Mouse (Mus musculus): Measurements from ENCODE around the gene Fkbp1a.

The Fkbp1a gene

DNA sequence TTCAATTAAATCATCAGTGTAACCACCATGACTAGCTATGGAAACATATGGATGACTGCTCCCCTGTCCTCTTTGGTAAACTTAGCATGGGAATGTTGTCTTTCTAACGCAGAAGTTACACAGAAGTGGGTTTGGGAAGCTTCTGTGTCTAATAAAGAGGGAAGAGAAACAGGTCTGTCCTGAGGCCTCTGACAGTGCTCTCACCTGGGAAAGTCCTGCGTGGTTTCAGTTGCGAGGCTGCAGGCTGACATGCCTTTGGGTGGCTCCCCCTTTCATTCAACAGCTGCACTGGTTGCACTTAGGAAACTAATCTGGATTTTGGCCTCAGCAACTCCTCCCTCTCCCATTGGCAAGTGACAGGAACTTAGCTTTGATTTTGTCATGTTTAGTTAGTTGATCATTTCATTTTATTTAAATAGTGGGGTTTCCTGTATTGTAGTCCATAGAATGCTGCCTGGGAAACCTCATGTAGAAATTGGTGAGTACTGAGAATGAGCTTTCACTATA lies 7.4 kb downstream of the Fkbp1a start:
- no peak for DNase-seq

DNA sequence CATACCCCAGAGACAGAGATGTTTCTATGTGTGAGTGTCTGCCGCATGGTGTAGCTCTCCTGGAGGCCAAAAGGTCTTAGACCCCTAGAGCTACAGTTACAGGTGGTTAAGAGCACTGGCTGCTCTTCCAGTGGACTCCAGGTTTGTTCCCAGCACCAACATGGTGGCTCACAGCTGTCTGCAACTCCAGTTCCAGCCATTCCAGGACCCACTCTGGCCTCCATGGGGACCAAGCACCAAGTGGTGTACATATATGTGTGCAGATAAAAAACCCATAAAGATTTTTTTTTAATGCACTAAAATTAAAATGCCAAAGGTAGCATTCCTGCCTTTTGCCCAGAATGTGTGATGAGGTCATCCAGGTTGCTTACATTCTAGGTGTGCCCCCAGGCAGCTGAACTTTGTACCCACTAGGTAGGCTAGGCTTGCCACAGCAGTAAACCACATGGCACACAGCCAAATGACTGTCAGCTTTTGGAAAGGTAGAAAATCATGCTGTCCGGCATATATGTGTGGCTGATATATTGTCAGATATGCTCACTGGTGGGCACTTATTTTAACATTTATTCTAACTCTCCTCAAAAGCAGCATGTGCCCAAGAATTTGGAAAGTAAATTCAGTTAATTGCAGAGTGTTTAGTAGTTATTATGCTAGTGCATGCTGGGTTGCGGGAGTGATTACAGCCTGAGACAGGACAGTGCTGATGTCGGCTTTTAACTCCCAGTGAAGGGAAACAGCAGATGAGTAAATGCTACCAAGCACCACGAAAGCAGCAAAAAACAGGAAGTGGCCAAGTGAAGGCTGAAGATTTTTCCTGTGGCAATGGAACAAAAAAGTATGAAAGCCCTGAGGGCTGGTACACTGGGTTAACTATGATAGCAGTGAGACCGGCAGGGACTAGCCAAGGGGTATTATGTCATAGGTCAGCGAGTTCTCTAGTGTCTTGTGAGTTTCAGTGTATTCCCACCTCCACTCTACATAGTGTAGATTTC lies 20.9 kb downstream of the Fkbp1a start:
- DNase-seq: no peak

DNA sequence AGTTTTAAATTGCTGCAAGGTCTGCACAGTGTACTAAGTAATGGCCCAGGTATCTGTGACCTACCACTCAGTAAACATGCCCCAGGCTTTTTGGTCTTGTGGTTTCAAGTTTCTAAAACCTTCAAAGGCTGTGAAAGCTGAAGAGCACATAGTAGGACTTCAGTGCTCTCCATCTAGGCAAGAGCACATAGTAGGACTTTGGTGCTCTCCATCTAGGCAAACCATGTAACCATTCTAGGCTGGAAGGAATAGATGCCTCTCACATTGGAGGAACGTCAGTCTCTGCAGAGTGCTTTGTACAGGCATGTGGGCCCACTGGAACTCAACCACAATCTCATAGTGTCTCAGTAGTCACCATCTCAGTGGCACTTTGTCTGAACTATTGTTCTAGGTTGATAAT lies 21.7 kb downstream of the Fkbp1a start:
- no peak for DNase-seq

DNA sequence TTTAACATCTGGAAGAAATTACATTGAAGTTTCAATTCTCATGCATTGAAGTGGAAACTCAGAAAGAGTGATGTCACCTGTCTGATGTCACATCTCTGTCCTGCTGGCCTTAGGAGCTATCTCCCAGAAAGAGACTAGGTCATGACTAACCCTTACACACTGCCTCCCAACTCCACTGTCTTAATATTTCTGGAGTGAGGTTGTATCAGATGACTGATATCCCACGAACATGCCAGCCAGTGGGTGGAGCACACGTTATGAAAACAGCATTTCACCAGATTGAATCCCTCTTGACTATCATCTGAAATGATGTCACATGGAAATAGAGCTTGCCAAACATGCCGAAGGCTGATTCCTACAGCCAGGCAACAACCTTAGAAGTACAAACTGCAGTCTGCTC lies 22.7 kb downstream of the Fkbp1a start:
- no peak for DNase-seq

DNA sequence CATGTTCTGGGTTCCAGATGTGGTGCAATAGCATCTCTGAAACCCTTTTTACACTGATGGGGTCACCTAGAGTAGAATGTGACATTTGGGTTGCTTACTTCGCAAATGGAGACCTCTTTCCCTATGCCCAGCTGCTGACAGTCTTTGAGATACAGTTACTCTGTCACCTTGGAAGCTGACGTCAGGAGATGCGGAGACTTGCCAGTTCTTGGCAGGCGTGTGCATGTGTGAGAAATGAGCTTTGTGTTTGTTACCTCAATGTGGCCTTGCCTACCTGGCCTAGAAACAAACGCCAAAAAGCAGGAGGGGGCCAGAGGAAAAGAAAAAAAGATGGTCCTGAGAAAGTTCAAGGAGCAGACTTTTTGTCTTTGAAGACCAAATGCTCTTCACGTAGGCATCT lies 24.6 kb downstream of the Fkbp1a start:
- DNase-seq: no peak

DNA sequence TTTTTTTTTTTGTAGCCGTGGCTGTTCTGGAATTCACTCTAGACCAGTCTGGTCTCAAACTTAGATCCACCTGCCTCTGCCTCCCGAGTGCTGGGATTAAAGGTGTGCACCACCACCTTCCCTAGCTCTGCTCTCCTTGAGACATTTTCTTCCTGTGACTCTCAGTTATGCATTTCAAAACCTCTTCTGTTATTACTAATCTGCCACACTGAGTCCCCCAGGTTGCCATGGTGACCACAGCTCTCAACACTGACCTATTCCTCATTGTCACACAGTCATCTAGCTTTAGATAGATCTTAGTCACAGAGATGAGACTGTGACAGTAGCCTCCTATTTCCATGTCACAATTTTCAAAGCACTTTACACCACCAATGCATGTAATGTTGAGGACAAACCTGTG lies 27.2 kb downstream of the Fkbp1a start:
- DNase-seq: no peak

DNA sequence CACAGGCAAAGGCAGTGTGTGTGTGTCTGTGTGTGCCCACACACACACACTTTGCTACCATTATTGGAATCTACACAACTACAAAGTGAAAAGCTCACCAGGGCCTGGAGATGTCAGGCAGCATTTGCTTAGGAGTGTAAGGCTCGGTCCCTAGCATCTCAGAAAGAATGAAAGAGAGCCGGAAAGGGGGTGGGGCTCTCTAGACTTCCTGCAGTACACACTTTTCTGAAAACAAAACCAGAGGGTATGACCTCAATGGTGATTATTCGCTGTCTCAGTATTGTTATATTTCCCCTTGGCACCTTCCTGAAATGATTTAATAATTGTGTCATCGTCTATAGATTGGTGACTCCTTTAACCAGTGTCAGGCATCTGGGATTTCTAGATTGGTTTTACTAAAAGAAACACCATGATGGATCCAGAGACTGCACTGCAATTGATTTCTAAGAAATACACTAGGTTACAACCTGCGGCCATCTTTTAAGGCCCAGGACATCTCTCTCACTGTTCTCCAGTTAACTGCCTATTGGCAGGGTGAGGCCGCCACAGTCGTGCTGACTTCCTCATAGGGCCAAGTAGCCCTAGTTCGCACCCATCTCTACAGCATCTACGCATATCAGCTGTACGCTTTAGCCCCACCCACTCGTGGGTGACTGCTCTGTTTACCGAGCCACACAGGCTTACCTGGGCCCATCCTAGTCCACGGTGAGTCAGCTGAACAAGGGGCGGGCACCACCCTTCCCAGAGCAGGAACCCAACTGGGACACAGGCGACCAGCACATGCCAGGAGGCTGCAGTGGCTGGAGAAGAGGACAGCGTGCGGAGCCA lies 29.8 kb downstream of the Fkbp1a start, which contains the start of gene Sdcbp2:
Gene Sdcbp2 (plus strand): TSS at position 750 of the 828 bp plus-strand sequence.
- DNase-seq: no peak

DNA sequence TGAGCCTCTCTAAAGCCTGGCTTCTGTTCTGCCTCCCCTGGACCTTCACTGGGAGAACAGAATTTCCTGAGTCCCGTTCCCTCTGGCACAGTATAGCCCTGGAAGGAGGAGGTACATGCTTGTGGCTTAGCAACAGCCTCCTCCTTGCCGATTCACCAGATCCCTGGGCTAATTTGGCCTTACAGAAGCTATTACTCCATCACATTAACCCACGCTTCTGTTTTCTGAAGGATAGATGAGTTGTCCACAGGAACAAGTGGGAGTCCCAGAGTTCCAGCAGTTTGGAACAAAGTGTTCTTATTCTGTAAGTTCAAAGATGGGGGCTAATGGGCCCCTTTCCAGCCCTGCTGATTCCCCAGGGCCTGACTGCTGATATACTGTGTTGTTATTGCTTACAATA lies 31.4 kb downstream of the Fkbp1a start:
- peak; percentile 72 for DNase-seq

DNA sequence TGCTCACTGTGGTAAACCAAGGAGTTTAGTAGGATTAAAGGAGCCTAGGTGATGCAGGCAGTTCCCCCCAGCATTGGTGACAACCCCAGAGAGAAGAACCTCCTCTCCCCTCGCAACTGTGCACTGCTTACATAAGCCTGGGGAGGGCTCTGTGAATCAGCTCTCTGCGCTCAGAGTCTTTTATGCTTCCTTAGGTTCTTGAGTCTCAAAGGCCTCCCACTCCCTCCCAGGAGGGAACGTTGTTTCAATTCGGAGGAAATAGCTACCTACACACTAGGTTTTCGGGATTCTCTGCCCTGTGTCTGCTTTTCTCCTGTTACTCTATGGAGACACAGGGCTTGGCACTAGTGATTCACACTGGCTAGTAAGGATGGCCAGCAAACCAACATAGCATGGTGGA lies 32.3 kb downstream of the Fkbp1a start:
- peak; percentile 91 for DNase-seq

DNA sequence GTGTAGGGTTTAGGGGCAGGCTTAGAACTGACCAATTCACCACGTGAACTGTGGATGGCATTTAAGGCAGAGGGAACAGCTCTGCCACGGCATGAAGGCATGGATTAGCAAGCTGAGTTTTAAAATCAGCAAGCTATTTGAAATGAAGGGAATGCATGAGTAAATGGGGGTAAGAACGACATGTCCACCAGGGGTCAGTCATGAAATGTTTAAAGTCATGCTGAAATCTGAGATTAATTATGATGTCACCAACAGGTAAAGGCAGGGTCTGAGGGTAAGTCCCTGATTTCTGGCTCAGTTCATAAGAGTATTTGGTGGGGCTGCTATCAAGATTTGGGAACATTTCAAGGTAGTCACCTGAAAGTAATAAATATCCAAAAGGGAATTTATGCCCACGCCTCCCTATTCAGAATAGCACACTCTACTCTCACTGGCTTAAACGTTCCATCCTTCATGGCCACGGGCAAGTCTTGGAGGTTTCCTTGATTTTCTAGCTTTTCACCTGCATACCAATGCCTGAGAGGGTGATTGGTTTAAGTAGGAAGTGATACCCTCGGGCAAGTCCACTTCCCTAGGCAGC lies 32.9 kb downstream of the Fkbp1a start:
- DNase-seq: no peak

DNA sequence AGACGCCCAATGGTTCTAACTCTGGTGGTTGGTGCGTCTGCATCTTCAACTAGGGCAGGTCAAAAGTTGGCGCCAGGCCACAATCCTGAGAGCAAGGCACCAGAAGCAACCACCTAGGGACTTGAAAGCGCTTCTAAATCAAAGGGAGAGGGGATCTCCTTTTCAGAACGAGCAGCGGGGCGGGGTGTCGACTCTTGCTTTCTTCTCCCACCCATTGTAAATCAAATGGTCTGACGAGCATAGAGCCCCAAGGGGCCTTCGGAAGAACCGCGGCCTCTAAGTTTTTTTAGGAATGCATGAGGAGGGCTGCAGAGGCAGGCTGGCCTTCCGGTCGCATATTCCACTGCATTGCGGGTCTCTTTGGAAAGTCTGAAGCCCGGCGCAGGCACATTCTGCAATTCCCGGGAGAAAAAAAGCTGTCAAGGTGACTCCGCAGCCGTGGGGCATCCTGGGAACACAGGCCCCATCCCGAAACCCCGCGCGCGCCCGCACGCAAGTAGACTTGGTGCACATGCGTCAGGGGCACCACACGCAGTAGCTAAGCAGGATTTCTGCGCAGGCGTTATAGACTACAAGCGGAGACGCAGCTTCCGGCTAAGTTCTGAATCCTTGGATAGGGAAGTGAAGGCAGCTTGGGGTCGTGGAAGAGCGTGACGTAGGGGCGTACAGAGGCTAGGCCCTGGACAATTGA lies 33.6 kb downstream of the Fkbp1a start:
- DNase-seq: peak; percentile 96

DNA sequence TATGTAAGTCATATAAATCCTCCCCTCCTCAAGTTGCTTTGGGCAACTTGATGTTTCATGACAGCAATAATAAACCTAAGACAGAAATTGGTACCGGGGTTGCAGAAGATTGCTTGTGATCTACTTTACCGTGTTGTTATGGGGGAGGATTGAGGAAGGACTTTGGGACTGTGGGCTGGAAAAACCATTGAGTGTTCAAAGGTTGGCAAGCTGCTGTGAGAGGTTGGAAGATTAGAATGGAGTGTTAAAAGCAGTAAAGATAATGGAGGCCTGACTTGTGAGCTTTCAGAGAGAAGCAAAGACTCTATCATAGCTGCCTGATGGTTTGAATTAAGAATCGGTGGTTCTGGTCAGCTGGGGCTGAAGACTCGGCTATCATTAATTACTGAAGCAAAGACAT lies 36.9 kb downstream of the Fkbp1a start:
- DNase-seq: no peak

DNA sequence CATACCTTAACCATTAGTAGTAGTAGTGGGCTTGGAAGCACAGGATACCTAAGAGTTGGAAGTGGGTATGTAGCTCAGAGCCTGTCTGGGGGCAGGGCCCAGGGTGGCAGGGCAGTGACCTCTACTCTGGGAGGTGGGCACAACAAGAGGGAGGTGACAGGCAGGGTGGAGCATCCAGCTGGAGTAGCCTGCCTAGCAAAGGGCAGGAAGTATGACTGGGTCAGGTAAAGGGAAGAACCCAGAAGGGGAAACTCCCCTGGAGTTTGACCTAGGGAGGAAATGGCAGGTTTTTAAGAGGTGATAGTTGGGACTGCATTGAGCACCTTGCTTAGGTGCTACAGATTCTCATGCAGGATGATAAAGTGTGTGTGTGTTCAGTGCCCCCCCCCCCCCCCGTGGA lies 38.7 kb downstream of the Fkbp1a start:
- no peak for DNase-seq

DNA sequence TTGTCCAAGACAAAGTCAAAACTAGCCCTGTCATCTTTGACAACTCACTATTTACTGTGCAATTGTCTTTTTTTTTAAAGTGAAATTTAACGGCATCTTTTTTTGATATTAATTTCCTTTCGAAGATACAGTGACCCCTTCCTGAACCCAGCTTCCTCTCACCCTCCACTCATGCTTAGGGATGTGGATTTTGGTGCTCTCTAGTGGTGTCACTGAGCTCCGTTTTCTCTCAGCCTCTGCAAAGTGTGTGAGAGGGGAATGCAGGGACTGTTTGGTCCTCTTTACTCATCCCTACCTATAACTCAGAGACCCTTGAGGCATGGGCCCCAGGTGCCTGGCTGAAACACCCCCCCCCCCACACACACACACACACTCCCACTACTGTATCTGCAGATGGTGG lies 43.7 kb downstream of the Fkbp1a start:
- DNase-seq: no peak

DNA sequence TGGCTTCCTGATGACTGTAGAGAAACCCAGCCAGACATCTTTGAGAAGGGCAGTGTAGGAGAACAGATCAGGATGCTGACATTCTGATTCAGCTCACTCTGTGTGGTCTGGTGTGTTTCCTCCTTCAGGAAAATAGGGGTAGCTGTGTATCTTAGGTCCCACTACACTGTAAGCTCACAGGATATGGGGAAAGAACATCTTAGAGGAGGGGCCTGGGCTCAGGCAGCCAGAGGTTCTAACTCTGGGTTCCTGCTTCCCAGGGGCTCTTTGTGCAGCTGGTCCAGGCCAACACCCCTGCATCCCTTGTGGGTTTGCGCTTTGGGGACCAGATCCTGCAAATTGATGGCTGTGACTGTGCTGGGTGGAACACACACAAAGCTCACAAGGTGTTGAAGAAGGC lies 44.5 kb downstream of the Fkbp1a start:
- no peak for DNase-seq

DNA sequence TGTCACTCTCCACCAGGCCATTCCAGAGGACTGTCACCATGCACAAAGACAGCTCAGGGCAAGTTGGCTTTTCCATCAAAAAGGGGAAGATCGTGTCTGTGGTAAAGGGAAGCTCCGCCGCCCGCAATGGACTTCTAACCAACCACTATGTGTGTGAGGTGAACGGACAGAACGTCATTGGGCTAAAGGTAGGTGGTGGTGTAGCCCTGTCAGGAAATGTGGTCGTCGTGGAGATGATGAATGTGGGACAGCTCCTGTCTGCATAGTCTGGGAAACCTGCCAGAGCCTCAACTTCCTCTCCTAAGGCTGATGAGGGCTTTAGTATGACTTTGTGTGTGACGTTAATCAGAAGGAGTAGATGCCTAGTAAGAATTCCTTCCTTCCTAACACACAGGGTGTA lies 45.0 kb downstream of the Fkbp1a start:
- DNase-seq: no peak

DNA sequence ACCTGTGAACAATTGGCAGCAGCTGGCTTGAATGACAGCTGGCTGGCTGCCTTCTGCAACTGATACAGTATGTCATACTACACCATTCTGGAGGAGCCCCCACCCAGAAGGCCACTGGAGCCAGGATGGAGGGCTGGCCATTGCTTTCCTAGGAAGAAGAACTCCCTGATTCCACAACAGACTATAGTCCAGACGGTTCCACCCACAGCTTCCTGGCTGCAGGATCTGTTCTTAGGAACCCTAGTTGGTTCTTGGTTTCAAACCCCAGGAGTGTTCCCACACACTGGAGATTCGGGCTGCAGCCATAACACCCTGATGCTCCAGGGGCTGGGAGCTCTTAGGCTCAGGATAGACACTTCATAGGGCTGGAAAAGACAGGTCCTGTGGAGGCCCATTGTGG lies 55.8 kb downstream of the Fkbp1a start:
- peak; percentile 77 for DNase-seq

DNA sequence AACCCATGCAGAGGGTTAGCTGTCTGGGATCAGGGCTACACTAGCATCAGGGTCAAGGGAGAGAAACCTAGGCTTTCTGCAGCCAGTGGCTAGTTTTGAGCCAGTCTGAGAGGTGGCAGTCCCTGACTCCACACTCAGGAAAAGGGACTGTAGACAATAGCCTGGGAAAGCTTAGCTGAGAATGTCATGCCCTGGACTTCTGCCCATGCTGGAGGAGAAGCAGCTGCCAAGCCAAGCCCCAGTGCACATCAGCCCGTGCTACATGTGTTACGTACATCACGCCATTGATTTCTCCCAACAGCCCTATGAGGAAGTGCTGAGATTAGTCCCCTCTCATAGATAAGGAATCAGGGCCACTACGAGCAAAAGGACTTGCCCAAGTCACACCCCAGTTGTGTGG lies 59.8 kb downstream of the Fkbp1a start:
- DNase-seq: no peak

DNA sequence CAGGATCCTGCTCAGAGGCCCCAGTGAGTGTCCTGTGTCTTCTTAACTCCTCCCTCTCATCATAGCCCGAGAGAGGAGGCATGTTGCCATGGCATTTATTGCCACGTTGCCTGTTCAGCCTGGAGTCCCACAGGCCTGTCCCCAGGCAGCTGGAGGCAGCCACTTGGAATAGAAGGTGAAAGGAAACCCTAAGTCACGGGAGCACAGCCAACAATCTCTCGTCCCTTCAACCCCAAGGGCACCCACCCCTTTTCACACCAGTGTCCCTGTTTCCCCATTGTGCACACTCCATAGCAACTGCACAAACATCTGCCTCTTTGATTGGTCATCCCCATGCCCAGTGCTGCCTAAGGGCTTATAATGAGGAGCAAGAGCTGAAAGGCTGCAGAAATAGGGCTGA lies 61.3 kb downstream of the Fkbp1a start:
- peak; percentile 57 for DNase-seq

DNA sequence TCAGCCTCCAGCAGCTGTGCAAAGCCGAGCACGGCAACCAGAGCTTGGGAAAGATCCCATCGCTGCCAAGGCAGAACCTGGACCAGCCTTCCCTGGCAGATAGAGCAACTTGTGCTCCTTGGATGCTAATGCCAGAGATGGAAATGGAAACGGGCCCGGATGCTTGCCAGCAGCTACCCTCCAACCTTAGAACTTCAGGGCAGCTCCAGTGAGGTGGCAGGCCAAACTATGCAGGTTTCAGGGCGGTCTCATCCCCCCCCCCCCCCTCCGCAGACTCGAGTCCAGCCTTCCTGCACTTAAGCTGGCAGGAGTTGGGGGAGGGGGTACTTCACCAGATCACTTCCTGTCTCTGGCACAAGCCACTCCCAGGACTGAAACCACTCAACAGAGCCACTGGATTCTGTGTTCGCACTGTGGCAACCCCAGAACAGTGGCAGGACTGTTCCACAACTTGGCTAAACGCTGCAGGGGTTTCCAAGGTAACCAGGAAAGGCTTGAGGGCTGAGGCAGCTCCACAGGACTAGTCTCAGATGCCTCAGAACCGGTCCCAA lies 63.2 kb downstream of the Fkbp1a start:
- DNase-seq: peak; percentile 90

DNA sequence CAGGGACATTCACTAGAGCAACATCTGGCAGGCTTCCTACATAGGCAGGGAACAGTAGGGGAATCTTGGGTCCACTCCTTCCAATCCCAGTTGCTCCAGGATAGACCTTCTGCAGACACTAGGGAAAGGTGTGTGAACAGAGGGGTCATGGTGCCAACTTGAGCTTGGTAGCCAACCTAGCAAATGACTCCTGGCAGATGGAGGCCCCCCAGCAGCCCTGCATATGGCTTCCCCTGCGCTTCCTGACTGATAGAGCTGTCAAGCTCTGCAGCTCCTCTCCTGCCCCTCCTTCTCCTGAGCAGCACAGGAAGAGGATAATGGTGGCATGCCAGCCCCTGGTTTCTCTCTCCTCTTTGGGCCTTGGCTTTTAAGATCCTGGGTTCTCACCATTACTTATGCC lies 66.2 kb downstream of the Fkbp1a start:
- DNase-seq: no peak

DNA sequence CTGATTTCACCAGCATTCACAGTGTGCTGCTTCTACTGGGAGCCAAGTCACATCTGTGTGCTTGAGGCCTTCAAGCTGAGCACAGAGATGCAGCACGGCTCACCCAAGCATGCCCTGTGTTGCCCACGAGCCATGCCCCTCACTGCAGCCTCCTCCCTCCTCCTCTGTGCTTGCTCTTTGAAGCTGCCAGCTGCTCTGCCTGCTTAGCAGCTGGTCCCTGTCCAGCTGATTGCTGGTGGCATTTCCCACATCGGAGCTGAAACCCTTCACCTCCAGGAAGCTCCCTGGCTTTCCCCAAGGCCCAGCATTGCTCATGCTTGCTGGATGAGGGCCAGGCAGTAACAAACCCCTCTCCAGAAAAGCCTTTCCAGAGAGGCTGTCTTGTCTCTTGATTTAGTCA lies 67.7 kb downstream of the Fkbp1a start:
- no peak for DNase-seq

Measured in right cerebral cortex, adult 18-20 months (tissue).